Mouse (Mus musculus) embryo, embryonic 11 days (tissue): ENCODE results near the gene Cachd1.

Experiments used
- DNase-seq: peaks from one replicate; pipeline ENCODE4 v3.0.0-alpha.2; 2015

Cachd1 gene

DNA sequence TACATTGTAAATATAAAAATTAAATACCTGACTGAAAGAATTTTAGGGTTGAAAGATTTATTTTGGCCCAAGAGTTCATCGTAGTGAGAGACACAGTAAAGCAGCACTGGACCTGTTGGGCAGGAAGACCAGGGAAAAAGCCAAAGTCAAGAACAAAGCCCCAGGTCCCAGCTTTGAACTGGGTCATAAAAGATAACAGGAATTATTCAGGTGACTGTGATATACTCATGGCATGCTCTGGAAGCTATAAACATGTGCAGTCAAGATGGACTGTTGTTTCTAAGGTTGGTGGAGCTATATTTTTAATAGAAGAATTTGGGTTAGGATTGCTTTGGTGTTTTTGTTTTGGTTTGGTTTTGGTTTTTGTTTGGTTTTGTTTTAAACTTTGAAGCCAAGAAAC lies 148.7 kb downstream of the Cachd1 start:
- DNase-seq, result no peak

- DNase-seq, result no peak
Measured at GRCm38 (mm10) chr4:100926608-100927007, 150.1 kb downstream of the Cachd1 start.

- peak; percentile 49 for DNase-seq
Measured at GRCm38 (mm10) chr4:100927059-100927458, 150.6 kb downstream of the Cachd1 start.

GRCm38 (mm10) chr4:100943689-100944088 lies 167.2 kb downstream of the Cachd1 start:
- DNase-seq, result no peak

- no peak for DNase-seq
Measured at GRCm38 (mm10) chr4:100944276-100944675, 167.8 kb downstream of the Cachd1 start.

- DNase-seq, result no peak
Measured at GRCm38 (mm10) chr4:100945171-100945899, 168.9 kb downstream of the Cachd1 start.

DNA sequence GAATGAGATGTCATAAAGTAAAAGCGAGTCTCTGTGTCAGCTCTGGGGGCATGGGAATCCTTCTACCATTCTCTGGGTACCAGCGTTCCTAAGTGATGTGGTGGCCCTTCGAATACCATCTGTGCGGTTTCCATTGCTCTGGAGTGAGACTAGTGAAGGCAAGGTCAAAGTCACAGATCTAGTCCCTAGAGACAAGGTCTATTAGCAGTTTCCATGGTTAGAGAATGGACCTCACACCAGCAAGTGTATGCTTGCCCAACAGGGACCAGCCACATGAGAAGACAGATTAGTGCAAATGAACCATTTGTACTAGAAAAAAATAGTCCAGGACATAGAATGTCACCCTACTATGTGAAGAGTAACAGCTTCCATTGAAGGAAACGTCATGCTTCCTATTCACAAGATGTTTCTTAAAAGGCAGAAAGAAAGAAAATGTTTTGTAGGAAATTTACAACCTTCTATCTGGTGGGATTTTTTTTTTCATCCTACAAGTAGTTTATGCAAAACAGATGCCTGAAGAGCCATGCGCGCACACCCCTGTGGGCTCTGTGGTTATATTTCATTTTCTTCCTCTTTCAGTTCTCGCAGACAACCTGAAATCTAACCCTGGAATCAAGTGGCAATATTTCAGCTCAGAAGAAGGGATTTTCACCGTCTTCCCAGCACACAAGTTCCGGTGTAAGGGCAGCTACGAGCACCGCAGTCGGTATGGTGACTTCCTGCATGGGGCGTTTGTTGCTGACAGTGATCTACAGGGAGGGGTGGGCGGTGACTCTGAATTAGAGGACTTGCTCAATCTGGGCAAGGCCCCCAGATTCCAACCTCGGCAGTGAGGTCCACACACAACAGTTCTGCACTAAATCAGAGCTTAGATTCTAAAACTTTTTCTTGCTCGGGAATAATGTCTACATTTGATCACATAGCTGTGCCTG lies 172.3 kb downstream of the Cachd1 start:
- DNase-seq, result no peak

DNA sequence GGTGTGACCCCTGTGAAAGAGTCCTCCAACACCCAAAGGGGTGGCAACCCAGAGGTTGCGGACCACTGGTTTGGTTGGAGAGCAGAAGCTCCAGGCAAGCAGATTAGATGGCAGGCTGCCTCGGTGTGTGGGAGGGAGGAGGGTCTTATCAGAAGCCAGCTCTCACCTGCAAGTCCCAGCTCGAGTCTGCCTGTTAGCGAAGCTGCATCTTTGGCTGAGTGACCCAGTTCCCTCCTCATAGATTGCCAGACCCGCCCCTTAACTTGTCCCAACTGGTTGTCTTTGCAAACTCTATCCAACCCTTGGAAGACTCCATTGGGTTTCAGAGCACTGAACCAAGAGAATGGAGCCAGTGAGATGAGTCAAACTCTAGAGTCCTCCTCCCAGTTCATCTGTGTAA lies 173.8 kb downstream of the Cachd1 start:
- DNase-seq, result no peak

DNA sequence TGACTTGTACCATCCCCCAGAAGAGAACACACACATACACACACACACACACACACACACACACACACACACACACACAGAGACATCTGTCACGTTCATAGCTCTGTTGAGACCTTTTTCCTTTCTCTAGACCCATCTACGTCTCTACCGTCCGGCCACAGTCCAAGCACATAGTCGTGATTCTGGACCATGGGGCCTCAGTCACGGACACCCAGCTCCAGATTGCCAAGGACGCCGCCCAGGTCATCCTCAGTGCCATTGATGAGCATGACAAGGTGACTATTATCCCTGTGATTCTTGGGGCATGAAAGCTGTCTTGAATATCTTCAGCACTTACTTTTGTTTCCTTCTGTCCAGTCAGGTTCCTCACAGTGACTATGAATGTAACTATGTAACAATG lies 175.4 kb downstream of the Cachd1 start:
- no peak for DNase-seq

- DNase-seq, result no peak
Measured at GRCm38 (mm10) chr4:100963341-100963740, 186.9 kb downstream of the Cachd1 start.

- DNase-seq, result no peak
Measured at GRCm38 (mm10) chr4:100963796-100964195, 187.3 kb downstream of the Cachd1 start.

DNA sequence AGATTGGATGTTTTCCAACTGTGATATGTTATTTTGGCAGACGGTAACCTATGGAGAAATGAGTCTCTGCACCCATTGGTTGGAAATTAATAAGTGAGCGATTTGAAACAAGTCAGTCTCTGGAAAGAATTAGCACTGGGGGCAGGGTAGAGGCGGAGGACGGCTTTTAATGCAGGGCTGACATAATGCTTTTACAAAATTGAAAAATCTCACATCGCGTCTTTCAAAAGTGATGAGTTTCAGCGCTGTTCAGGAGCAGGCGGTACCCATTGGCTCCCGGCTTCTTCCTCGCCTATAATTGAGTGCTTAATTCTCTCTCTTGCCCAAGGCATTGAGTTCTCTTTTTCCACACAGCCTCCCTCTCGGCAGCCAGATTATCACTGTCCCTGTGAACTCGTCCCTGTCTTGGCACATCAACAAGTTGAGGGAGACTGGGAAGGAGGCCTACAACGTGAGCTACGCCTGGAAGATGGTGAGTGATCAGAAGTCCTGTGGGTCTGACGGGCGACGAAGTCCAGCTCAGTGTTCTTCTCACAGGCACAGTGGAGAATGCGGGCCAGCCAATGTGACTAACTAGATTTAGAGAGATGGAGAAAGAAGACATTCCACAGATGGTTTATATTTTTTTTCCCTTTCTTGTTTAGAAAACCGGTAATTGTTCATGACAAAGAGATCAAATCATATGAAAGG lies 191.4 kb downstream of the Cachd1 start:
- no peak for DNase-seq

- DNase-seq, result peak; percentile 68
Measured at GRCm38 (mm10) chr4:100973641-100974454, 197.4 kb downstream of the Cachd1 start.

- DNase-seq, result peak; percentile 69
Measured at GRCm38 (mm10) chr4:100974455-100975035, 198.1 kb downstream of the Cachd1 start.

DNA sequence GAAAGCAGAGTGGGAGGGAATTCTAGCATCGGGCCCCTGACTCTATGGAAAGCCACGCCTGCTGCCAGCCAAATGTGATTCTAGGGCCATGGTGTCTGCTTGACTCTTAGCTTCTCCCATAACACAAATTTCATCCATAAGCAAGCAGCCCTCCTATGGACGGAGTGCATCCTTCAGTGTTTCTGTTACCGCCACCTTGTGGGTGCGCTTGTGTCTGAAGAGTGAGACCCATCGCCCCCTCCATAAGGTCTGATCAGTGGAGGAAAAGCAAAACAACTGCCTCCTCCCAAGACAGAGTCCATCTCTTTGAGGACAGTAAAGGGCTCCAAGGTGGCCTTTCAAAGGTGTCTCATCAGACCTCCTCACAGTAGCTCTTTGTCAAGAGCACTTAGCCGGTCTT lies 201.0 kb downstream of the Cachd1 start:
- no peak for DNase-seq

DNA sequence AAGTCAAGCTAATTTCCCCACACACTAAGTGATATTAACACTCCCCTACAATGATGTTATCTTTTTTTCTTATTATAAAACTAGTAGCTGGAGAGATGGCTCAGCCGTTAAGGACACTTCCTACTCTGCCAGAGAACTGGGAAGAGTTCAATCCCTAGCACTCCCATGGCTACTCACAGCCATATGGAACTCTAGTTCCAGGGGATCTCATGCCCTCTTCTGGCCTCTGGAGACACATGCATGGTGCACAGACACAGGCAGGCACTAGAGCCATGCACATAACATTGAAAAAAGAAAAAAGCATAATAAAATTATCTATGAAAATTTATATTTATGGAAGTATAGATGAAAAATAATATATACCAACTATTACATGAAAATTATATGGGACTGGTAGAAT lies 210.7 kb downstream of the Cachd1 start:
- peak; percentile 18 for DNase-seq

GRCm38 (mm10) chr4:100988231-100988799 lies 211.8 kb downstream of the Cachd1 start:
- DNase-seq, result peak; percentile 60

DNA sequence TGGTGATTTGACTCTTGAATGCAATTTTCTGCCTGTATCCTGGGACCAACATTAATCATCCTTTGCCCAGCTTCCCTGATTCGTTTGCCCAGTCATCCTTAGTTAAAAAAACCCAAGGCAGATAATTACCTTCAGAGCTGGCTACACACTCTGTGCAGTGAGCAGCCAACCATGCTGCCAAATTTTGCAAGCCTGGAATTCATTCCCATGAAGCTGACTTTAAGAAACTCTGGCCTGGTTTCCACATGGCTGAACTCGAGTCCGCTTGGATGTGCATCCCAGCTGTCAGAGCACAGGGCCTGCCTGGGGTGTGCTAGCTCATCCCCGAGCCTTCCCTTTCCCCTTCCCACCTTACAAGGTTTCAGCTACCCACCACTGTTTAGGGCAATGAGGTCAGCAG lies 214.5 kb downstream of the Cachd1 start:
- no peak for DNase-seq

GRCm38 (mm10) chr4:100992086-100992485 lies 215.6 kb downstream of the Cachd1 start:
- no peak for DNase-seq

- DNase-seq, result no peak
Measured at GRCm38 (mm10) chr4:100994442-100995255, 218.2 kb downstream of the Cachd1 start.

- no peak for DNase-seq
Measured at GRCm38 (mm10) chr4:100995617-100996016, 219.1 kb downstream of the Cachd1 start.
